Mouse (Mus musculus) gastrocnemius, postnatal 14 days (tissue): ENCODE results near the gene Orai2. TPM values are rescaled to one million over a fixed set of nuclear protein-coding genes. Genes with fewer than 3 reads are reported as not detected.

ENCODE experiments used
- microRNA-seq, 2 experiments: library from miRNA; unstranded; fragments of <30 nt; microRNA quantifications; one replicate each; pipeline ENCODE4 v1.2.0; 2021
- total RNA-seq, 2 experiments: library from RNA; stranded (reverse); gene quantifications; 2 replicates each; pipeline ENCODE4 v1.2.3; 2021

Gene Orai2
- total RNA-seq, 2 experiments from 2014 or later = 2.7 to 3.2 TPM

Small RNA genes within 50 kb of the gene (microRNA-seq; reads per million reads assigned to microRNA genes)
- 0.50 to 2.5 reads per million in 2 experiments for gene Mir7035

Other genes with a start within 250 kb of the Orai2 start
- 100 to 1,000 TPM; 305 to 325 TPM for gene Ywhag, start 236.1 kb downstream of the Orai2 start, total RNA-seq
- 1 to 10 TPM in 1 of 2 experiments, under 1 TPM in 1; 0.73 to 1.6 TPM for gene Ssc4d, start 196.2 kb downstream of the Orai2 start, total RNA-seq
- gene Zp3, start 190.6 kb downstream of the Orai2 start, total RNA-seq = not detected
- gene Dtx2, start 175.9 kb downstream of the Orai2 start, total RNA-seq = 1 to 10 TPM; 6.7 to 7.5 TPM
- gene Upk3b, start 132.2 kb downstream of the Orai2 start, total RNA-seq = not detected
- under 1 TPM in 1 of 2 experiments, not detected in 1; 0.27 TPM for gene Upk3bl, start 116.2 kb downstream of the Orai2 start, total RNA-seq
- 10 to 100 TPM; 14.6 to 15.3 TPM for gene Rasa4, start 86.8 kb downstream of the Orai2 start, total RNA-seq
- 10 to 100 TPM; 52.9 to 66.0 TPM for gene Polr2j, start 54.1 kb downstream of the Orai2 start, total RNA-seq
- gene Lrwd1, start 34.6 kb downstream of the Orai2 start, total RNA-seq = 1 to 10 TPM; 4.0 to 4.3 TPM
- gene Alkbh4, start 34.6 kb downstream of the Orai2 start, total RNA-seq = 1 to 10 TPM; 4.4 to 5.1 TPM
- gene Prkrip1, start 28.2 kb upstream of the Orai2 start, total RNA-seq = 10 to 100 TPM; 24.2 to 25.1 TPM
- 1 to 10 TPM; 4.6 to 8.0 TPM for gene Sh2b2, start 75.8 kb upstream of the Orai2 start, total RNA-seq